Mouse (Mus musculus) hindlimb bud, embryonic 11.5 days (tissue): ENCODE results near the gene Nudcd3.
A peak's percentile ranks its signal among the peaks of the same experiment; 100 is the strongest.
"Not testable (repeated sequence)": the region's sequence is repeated elsewhere in the genome, so short reads cannot be mapped to it uniquely, and the experiment has no call there.

Source experiments
- DNase-seq: peaks from one replicate; pipeline ENCODE4 v3.0.0-alpha.2; 2012; ENCODE audit warnings: low read depth, low spot score; ENCODE audit errors: extremely low spot score

The Nudcd3 gene

DNA sequence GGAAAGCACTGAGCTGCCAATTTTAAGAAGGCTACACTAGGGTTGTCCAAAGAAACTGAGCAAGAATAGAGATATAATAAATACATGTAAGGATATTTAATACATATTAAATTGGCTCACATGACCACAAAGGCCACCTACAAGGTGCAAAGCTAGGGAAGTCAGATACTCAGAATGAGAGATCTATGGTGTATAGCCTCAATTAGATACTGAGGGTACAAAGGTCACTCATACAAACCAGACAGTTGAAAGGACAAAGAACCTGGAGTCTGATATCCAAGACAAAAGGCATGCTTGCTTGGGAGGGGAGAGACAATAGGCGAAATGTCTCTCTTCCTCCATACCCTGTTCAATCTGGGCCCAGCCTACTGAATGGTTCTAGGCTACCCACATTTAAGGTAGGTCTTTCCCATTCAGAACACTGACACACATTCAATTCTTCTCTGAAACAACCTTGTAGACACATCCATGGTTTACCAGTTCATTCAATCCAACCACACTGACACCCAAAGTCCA, 76.6 kb downstream of the Nudcd3 start:
- DNase-seq: no peak

DNA sequence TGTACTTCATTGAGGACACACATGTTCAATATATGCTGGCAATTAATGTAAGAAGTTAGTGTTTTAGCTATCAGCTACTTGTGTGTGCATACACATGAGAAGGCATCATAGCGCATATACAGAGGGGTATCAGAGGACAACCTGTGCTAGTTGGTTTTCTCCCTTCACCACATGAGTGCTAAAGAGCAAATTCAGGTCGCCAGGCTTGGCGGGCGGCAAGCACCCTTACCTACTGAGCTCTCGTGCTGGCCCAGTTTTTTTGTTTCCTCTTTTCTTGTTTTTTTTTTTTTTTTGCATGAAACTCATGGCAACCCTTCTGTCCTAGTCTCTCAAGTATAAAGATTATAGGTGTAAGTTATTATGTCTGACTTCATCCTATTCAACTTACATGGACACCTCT, 77.6 kb downstream of the Nudcd3 start:
- DNase-seq: no peak

DNA sequence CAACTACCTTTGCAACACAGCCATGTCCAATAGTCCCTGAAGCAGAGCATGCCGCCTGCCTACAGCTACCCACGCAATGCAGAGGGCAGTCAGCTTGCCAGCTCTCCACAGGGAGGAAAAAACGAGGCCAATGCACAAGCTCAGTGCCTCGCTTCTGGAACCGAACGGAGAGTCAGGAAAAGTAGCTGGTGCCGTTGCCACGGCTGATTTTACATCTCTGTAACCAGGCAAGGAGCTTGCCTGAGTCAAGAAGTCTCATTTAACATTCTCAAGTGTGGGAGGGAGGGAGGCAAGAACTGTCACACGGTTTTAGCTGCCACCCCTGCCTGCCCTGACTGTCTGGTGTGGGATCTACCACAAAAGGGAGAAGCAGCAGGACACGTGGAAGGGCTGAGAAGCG, 79.6 kb downstream of the Nudcd3 start:
- no peak for DNase-seq

DNA sequence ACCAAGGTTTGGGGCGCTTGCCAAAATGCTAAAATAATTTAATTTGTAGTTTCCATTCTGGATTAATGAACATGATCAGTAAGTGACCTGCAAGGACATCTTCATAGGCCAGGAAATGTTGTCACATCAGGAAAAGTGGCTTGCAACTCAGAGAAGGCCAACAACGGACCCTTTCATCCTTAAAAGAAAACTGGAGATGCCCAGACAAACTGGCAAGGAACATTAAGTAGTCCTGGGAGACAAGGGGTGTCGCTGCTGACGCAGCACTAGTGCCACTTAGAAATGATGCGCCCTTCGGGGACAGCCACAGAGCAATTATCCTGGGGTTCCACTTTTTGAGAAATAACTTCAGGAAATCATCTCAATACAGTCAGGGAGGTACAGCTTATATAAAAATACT, 80.2 kb downstream of the Nudcd3 start:
- DNase-seq: no peak

DNA sequence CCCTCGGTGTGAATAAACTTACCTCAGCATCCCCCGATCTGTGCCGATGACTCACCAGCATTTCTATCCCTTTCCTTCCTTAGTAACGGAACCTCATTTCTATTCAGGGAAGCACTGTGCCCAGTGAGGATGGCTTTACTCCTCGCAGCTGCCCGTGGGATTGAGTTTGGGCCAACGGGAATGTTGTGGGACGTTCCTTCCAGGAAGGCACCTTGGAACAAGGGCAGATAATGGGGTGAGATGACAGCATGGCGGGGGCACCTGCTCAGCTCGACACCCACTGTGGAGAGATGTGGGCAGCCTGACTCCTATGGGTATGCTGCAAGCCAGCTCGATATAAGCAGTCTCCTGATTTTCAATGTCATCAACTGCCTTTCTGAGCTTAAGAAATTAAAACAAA, 80.9 kb downstream of the Nudcd3 start:
- DNase-seq: no peak

DNA sequence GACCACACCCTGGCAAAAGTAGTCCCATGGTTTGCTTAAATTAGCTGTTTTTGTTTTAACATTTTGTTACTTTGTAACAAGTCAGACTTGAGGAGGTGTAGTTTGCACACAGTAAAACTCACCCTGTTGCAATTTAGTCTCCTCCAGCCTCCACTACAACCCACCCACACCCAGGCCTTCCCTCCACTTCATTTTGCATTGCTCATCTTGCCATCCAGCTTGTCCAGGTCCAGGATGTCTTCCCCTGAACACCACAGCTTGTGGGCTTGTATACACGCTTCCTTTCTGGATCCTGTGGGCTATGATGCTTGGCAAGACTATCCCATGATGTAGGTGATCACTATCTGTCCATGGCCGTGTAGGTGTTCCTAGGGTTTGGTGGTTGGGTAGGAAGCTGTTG, 82.3 kb downstream of the Nudcd3 start:
- DNase-seq: no peak

DNA sequence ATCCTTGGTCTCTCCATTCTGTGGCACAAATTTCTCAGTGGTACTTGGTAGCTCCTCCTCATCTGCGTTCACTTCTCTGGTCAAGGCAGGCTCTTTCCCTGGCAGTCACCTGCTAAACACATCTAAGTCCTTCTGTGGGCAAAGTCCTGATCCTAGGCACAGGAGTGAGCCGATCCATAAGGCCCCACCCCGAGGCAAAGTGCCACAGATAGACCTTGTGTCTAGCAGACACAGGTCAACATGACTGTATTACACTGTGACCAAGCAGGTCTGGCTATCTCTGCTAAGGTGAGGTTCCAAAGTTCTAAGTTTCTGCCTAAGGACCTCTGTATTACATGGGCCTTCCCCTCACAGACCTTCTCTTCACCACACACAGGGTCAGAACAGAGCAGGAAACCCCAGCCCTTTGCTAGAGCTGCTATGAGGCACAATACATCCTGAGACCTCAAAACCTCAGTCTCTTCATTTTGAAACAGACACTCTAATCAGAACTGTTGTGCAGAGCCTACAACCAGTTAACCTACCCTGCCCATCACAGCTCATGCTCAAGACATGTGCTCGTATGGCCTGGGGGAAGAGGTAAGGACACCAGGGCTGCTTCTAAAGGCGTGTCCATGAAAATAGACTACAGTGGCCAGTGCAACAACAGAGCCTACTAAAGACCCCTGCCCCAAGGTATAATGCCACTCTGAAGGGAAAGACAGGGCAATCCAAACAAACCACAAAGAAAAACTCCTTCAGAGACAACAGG, 88.3 kb downstream of the Nudcd3 start:
- DNase-seq: no peak

DNA sequence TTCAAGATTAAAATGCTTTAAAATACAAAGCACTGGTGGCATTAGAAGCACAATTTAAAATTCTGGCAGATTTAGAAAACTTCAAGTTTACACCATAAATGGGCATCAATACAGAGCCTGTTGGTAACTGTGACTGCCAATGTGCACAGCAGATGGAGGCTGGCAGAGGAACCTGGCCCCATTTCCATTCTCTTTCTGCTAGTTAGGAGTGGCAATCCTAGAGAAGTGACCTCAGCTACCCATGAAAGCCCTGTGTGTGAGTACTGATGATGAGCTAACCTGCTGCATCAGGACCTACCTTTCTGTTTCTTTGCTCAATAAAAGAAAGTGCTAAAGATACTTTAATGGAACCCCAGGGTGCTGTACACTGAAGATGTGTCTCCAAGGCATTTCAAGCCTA, 90.2 kb downstream of the Nudcd3 start:
- no peak for DNase-seq

DNA sequence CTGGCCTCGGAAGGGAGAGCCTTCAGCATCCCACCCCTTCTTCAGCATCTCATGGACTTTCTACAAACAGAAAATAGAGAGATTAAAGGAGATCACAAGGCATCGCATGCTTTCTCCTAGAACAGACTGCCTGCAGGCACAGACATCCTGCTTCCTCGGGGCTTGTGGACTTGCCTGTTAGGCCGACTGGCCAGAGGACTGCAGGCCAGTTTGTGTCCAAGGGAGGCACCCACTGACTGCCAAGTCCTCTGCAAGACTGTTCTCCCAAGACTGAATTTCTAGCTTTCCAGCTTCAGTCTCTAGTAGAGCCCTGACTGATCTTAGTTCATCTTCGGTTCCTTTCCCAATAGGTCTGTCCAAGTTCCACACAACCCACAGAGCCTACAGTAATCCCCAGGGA, 91.9 kb downstream of the Nudcd3 start:
- DNase-seq: no peak

DNA sequence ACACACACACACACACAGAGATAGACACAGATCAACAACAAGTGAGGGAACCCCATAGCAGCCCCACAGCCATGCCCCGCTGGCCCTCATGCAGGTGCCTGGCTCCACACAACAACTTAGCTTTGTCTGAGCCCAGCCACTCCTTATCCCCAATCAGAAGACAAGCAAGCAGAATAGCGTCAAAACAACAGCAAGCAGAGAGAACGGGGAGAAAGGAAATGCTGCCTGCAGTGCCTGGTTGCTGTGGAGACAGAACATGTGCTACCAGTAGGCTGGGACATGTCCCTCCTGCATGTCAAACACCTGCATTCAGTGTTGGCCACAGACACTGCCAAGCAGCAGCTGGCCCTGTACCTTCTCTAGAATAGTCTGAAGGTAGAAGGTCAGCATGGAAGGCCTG, 92.5 kb downstream of the Nudcd3 start:
- no peak for DNase-seq

DNA sequence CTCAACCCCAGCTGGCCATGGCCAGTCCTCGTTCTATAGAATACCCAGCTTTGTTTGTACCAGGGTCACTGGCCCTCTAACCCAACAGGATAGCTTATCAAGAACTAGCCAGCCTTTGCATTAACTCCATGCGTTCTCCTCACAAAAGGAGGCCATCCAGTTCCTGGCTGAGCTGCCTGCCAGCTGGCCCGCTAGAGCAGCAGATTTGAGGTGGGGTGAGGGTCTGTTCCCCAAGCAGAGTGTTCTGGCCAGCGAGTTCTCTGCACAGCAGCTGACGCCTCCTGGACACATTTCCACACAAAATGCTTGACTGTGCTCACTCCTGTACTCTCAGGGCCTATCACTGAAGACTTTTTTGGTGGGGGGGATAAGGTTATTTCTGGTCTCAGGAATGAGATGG, 95.5 kb downstream of the Nudcd3 start:
- no peak for DNase-seq

DNA sequence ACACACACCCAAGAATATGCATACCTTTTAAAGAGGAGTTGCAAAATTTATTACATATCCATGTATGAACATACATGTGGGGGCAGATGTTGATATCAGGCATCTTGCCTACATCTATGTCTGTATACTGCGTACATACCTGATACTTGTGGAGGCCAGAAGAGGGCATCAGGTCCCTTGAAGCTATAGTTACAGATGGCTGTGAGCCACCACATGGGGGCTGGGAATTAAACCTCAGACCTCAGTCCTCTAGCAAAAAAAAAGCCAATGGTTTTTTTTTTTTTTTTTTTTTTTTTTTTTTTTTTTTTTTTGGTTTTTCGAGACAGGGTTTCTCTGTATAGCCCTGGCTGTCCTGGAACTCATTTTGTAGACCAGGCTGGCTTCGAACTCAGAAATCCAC, 103.6 kb downstream of the Nudcd3 start:
- not testable (repeated sequence) for DNase-seq

DNA sequence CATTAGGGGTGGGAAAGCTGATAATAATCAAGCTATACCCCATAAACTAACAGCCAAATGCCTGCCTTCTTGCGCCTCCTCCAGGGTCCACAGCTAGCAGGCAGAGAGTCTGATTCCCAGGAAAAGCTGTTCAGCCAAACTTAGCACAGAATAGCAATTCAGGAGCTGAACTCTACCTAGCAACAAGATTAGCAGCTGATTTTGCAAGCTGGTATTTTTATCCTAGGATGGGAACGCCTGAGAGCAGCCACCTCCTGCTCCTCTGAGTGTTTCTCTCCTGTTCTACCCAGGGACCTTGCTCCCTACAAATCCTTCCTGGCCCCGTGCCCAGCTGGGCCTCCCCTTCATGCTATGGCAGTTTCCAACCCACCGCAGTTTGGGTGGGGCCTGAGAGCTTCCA, 113.2 kb downstream of the Nudcd3 start:
- DNase-seq: no peak

DNA sequence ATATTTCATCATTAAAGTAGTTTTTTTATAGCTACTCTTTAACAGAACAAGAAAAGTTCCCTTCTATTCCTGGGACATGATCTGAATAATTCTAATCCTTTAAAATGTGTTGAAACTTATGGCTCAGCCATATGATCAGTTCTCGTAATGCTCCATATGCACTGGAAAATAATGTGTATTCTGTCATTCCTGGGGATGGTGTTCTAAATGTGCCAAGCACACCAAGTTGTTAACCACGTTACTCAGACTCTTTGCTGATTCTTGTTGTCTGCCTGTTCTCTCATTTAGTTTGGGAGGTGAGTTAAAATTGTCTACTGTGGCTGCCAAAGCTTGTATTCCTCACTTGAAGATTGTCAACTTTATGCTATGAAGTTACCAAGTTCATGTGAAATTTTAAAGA, 121.5 kb downstream of the Nudcd3 start:
- DNase-seq: no peak

DNA sequence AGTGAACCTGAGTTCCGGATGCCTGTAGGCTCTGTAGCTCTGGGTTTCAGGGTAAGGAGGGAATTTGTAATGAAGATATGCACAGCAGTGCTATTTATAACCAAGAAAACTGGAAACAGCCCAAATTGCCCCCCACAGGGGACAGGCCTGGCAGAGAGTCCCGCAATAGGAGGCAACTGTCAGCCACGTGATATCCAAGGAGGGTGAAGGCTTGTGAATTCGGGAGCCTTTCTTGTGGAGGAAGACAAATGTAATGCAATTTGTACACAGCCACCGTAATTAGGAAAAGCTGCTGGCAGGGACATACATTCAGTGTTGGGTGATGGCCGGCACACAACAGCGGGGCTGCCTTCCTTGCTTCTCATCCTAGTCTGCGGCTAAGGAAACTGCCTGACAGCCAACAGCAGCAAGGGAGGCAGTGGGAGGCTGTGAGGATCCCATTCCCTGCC, 124.6 kb downstream of the Nudcd3 start:
- no peak for DNase-seq

DNA sequence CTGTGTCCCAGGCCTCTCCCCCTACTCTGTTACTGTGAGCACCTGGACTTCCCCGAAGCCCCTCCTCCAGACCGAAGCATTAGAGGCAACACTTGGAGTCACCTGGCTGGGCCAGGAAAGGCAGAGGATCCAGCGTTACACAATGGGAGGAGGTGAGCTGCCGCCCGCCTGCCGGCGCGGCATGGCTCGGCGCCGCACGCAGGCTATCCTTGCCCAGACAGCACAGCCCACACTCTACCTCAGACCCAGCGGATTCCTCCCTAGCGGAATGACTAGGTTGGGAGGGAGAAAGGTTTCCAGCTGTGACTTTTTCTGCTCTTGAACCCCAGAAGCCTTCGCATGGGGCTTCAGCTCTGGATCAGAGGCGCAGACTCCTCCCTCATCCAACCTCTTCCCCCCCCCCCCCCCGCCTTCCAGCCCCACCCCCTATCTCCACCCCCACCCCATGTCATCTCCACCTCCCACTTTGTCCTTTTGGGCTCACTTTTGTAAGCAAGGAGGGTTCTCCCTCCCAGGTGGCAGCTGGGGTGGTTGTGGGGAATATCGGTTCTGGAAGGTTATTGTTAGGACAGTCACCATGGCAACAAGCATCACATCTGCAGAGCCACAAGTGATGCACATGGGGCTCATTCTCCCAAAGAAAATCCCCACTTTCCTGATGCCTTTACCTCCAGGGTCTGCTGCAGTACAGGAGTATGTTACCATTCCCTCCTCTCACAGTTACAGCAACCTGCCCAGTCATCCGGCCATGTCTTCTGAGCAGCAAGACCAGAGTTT, 131.8 kb downstream of the Nudcd3 start:
- peak; percentile 22 for DNase-seq

DNA sequence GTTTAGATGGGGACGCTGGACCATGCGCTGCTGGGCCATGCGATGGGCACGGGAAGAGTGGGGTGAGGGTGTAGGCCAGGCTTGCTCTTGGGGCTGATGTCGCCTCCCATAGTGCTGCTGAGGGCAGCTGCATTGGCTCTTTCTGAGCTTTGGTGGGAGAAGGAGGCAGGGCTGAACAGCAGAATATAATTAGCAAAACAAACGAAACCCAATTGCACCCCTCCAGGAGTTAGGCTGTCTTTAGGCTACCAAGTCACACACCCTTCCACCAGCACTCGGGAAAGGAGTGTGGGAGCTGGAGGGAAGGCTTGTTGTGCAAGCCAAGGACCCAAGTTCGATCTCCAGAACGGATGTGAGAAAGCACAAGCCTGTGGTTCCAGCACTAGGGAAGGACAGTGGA, 133.1 kb downstream of the Nudcd3 start:
- DNase-seq: no peak

DNA sequence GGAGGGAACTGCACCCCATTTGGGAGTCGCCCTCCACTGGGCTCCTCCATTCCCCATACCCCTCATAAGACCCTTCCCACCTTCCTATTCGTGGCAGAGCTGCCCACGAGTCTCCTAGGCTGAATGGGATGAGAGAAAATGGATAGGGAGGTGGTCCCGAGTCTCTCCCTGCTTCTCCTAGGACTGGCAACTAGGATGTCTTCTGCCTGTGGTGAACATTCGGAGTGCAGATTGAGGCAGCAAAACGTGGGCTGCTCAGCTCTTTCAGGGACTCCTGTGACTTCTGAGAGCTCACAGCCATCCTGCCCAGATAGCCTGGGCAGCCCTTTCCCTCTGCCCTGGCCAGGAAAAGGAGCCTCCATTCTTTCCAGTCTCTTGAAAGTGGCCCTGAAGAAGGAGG, 134.0 kb downstream of the Nudcd3 start, which contains the start of gene Camk2b:
Gene Camk2b (minus strand): TSS at position 187 of the 400 bp plus-strand sequence.
- no peak for DNase-seq

DNA sequence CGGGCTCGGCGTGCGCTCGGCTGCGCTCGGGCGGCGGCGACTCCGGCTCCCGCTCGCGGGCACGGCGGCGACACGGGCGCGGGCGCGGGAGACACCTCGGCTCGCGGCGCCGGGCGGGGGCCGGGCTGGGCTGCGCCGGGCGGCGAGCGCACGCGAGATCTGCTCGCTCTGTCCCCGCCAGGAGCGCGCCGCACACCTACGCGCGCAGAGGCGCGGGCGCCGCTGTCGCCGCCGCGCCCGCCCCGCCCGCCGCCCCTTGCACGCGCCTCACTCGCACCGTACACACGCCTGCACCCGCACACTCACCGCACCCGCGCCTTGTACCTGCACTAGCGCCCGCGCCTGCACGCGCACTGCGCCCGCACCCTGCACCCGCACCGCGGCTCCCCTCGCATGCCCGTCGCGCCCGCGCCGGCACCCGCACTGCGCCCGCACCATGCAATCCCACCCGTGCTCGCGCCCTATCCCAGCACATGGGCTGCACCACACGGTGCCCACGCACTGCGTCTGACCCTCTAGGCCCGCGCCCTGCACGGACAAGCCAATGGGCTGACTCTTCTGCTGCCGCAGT, 134.6 kb downstream of the Nudcd3 start:
- DNase-seq: no peak

DNA sequence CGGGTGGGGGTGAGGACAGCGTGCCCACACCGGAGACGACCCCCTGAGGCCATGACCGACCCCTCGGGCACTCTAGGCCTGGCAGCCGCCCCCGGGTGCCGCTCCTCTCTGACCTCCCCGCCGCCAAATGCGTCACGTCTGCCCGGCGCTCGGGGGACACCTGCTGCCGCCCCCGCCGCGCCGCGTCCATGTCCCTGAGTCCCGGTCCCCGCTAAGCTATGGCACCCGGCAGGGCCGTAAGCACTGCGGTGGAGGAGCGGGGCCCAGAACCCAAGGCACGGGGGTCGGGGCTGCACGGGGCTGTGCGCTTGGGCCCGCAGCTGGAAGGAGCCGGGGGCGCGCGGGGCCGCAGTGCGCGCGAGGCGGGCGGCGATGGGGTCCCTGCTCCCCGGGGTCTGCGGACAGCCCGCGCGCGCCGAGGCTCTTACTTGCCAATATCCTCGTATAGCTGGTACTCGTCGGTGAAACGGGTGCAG, 135.1 kb downstream of the Nudcd3 start:
- DNase-seq: no peak

DNA sequence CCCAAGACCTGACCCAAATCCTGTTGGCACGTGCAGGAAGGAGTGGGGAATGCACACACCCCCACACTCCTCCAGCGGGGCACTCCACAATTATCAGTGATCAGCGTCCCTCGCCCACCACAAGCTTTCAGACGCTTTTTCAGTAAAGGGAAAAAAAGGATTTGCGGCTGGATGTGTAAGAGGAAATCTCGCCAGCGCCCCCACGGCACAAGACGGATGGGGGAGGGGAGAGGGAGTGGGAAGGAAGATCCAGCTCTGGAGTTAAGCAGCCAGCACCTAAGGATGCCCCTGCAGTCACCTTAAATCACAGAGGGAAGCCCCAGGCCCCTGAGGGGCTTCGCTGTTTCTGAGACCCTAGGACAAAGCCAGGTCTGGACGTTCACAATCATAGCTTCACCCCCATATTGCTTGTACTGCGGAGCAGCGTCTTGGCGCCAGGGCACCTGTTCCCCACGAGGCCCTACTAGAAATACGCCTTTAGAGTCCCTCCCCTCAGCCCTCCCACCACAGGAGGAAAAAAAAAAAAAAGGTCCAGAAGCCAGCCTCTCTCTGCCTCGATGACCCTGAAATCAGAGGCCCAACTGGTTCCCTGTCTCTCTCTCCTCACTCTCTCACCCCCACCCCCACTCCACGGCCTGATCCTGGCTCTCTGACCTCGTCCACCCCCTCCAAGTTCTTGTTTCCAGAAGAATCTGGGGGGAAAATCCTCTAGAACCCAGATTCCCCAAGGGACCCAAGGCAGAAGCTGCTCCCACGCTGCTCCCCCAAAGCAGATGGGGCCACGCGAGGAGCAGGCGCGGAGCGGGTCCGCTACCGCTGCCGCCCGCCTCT, 135.8 kb downstream of the Nudcd3 start:
- no peak for DNase-seq
